Mouse (Mus musculus): ENCODE measurements around the gene Baat.
"Not testable (repeated sequence)": the region's sequence is repeated elsewhere in the genome, so short reads cannot be mapped to it uniquely, and the experiment has no call there.

Gene Baat

GRCm38 (mm10) chr4:49506386-49506785 is at the start of gene Baat:
Gene Baat, minus strand, starts transcription at chr4:49506557.
- in situ Hi-C loops (cut with MboI; ENCODE audit: low pct_unique_long_range_greater_than_20kb in 1 of 2, low sequenced_read_pairs in 2 of 2, unreplicated experiment in 1 of 2) = no loop called here

- in situ Hi-C loops (cut with MboI; ENCODE audit: low pct_unique_long_range_greater_than_20kb in 1 of 2, low sequenced_read_pairs in 2 of 2, unreplicated experiment in 1 of 2) = no loop called here
Observed at GRCm38 (mm10) chr4:49553380-49553779, 47.0 kb upstream of the Baat start.

GRCm38 (mm10) chr4:49549383-49549782 is 43.0 kb upstream of the Baat start, which contains the start of gene Aldob:
Gene Aldob, minus strand, starts transcription at chr4:49549546.
- in situ Hi-C loops (cut with MboI; ENCODE audit: low pct_unique_long_range_greater_than_20kb in 1 of 2, low sequenced_read_pairs in 2 of 2, unreplicated experiment in 1 of 2) = no loop called here

GRCm38 (mm10) chr4:49547544-49548219 is 41.3 kb upstream of the Baat start:
- in situ Hi-C loops (cut with MboI; ENCODE audit: low pct_unique_long_range_greater_than_20kb in 1 of 2, low sequenced_read_pairs in 2 of 2, unreplicated experiment in 1 of 2) = no loop called here

- in situ Hi-C loops (cut with MboI; ENCODE audit: low pct_unique_long_range_greater_than_20kb in 1 of 2, low sequenced_read_pairs in 2 of 2, unreplicated experiment in 1 of 2) = no loop called here
Observed at GRCm38 (mm10) chr4:49546873-49547543, 40.7 kb upstream of the Baat start.

- in situ Hi-C loops (cut with MboI; ENCODE audit: low pct_unique_long_range_greater_than_20kb in 1 of 2, low sequenced_read_pairs in 2 of 2, unreplicated experiment in 1 of 2) = no loop called here
Observed at GRCm38 (mm10) chr4:49546026-49546425, 39.7 kb upstream of the Baat start.

- in situ Hi-C loops (cut with MboI; ENCODE audit: low pct_unique_long_range_greater_than_20kb in 1 of 2, low sequenced_read_pairs in 2 of 2, unreplicated experiment in 1 of 2) = no loop called here
Observed at GRCm38 (mm10) chr4:49540966-49541365, 34.6 kb upstream of the Baat start.

- in situ Hi-C loops (cut with MboI; ENCODE audit: low pct_unique_long_range_greater_than_20kb in 1 of 2, low sequenced_read_pairs in 2 of 2, unreplicated experiment in 1 of 2) = no loop called here
Observed at GRCm38 (mm10) chr4:49539665-49540064, 33.3 kb upstream of the Baat start.

GRCm38 (mm10) chr4:49536671-49537070 is 30.3 kb upstream of the Baat start:
- in situ Hi-C loops (cut with MboI; ENCODE audit: low pct_unique_long_range_greater_than_20kb in 1 of 2, low sequenced_read_pairs in 2 of 2, unreplicated experiment in 1 of 2) = no loop called here

- in situ Hi-C loops (cut with MboI; ENCODE audit: low pct_unique_long_range_greater_than_20kb in 1 of 2, low sequenced_read_pairs in 2 of 2, unreplicated experiment in 1 of 2) = no loop called here
Observed at GRCm38 (mm10) chr4:49535675-49536294, 29.4 kb upstream of the Baat start.

- in situ Hi-C loops (cut with MboI; ENCODE audit: low pct_unique_long_range_greater_than_20kb in 1 of 2, low sequenced_read_pairs in 2 of 2, unreplicated experiment in 1 of 2) = no loop called here
Observed at GRCm38 (mm10) chr4:49535036-49535435, 28.7 kb upstream of the Baat start.

GRCm38 (mm10) chr4:49522576-49522975 is 16.2 kb upstream of the Baat start:
- in situ Hi-C loops (cut with MboI; ENCODE audit: low pct_unique_long_range_greater_than_20kb in 1 of 2, low sequenced_read_pairs in 2 of 2, unreplicated experiment in 1 of 2) = no loop called here

GRCm38 (mm10) chr4:49521346-49521745 is 15.0 kb upstream of the Baat start:
- in situ Hi-C loops (cut with MboI; ENCODE audit: low pct_unique_long_range_greater_than_20kb in 1 of 2, low sequenced_read_pairs in 2 of 2, unreplicated experiment in 1 of 2) = no loop called here

- in situ Hi-C loops (cut with MboI; ENCODE audit: low pct_unique_long_range_greater_than_20kb in 1 of 2, low sequenced_read_pairs in 2 of 2, unreplicated experiment in 1 of 2) = no loop called here
Observed at GRCm38 (mm10) chr4:49520572-49521340, 14.4 kb upstream of the Baat start, which contains the start of the genes Mrpl50 and Zfp189. Gene Mrpl50, minus strand, starts transcription at chr4:49521093. Gene Zfp189, plus strand, starts transcription at chr4:49521176.

GRCm38 (mm10) chr4:49519476-49519875 is 13.1 kb upstream of the Baat start:
- in situ Hi-C loops (cut with MboI; ENCODE audit: low pct_unique_long_range_greater_than_20kb in 1 of 2, low sequenced_read_pairs in 2 of 2, unreplicated experiment in 1 of 2) = no loop called here

- in situ Hi-C loops (cut with MboI; ENCODE audit: low pct_unique_long_range_greater_than_20kb in 1 of 2, low sequenced_read_pairs in 2 of 2, unreplicated experiment in 1 of 2) = no loop called here
Observed at GRCm38 (mm10) chr4:49514441-49514840, 8.1 kb upstream of the Baat start.

- in situ Hi-C loops (cut with MboI; ENCODE audit: low pct_unique_long_range_greater_than_20kb in 1 of 2, low sequenced_read_pairs in 2 of 2, unreplicated experiment in 1 of 2) = no loop called here
Observed at GRCm38 (mm10) chr4:49512636-49513035, 6.3 kb upstream of the Baat start.

GRCm38 (mm10) chr4:49510236-49510835 is 4.0 kb upstream of the Baat start:
- in situ Hi-C loops (cut with MboI; ENCODE audit: low pct_unique_long_range_greater_than_20kb in 1 of 2, low sequenced_read_pairs in 2 of 2, unreplicated experiment in 1 of 2) = not testable (repeated sequence)
